In the genomic region with DNA sequence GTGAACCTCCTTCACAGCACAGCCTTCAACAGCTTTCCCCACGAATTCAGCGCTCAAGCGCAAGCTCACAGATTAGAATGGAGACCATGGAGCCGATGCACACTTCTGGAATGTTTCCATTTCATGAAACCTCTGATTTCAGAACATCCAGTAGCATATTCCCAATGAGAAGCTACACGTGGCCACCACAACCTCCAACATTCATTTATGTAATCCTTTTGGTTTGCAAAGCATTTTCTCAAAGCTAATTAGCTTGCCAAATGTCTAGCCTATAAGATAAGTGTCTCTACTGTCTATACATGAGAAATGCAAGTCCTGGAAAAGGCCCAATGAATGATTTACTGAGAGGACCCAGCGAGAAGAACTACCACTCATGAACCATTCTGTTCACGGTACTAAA, we compare ENCODE assay signal across 18 mouse cellular contexts.
"Had no signal": no experiment of that assay in that cellular context is flagged by ENCODE, and none has a peak within 500 bp of the region (broad histone marks: within the 10 kb centered on the region; RNA-seq: fewer than 3 reads in every experiment).

No protein-coding gene starts in this region.

- H3K27ac ChIP-seq: intestine, embryonic 15.5 days; liver, embryonic 13.5 days; macrophage; midbrain, embryonic 12.5 days; midbrain, embryonic 15.5 days; neural tube, embryonic 12.5 days; neural tube, embryonic 15.5 days had no signal

- DNase-seq: kidney, adult 11 months; kidney, adult 9 months; kidney, postnatal 14 days; kidney, postnatal 4 days; layer of hippocampus, postnatal 36 days; liver, embryonic 13.5 days; lung, adult 2 months; lung, postnatal 14 days; right cerebral cortex, postnatal 25 days; thymus, adult 2 months; thymus, postnatal 14 days; thymus, postnatal 4 days had no signal

- H3K4me3 ChIP-seq: intestine, embryonic 15.5 days; liver, embryonic 13.5 days; midbrain, embryonic 12.5 days; midbrain, embryonic 15.5 days; neural tube, embryonic 12.5 days; neural tube, embryonic 15.5 days had no signal

- H3K4me1 ChIP-seq: liver, embryonic 13.5 days had no signal
